Mouse (Mus musculus) neural tube, embryonic 11.5 days (tissue): ENCODE measurements around the gene Tnfsf14. TPM values are rescaled to one million over a fixed set of nuclear protein-coding genes. Genes with fewer than 3 reads are reported as not detected.

Experiments
- ATAC-seq: fragments of 200-750 bp; cut with Nextera tagmentation; 2 replicates; pipeline ENCODE4 v1.8.0; 2017; ENCODE audit warnings: moderate number of reproducible peaks, mild to moderate bottlenecking, moderate TSS enrichment, moderate library complexity; ENCODE audit not compliant: insufficient read depth, low FRiP score, low TSS enrichment
- DNase-seq: peaks from one replicate; pipeline ENCODE4 v3.0.0-alpha.2; 2015; ENCODE audit warnings: low spot score
- H3K27ac ChIP-seq: fragments of 300-500 bp; sonication (generic); 2 replicates; pipeline ENCODE4 v1.5.1; 2014; ENCODE audit warnings: low read depth, mild to moderate bottlenecking, low read length
- H3K27me3 ChIP-seq: fragments of 300-500 bp; sonication (generic); 2 replicates; pipeline ENCODE4 v1.6.1; 2014; ENCODE audit warnings: mild to moderate bottlenecking, low read length, mixed read lengths; ENCODE audit not compliant: control insufficient read depth, insufficient read depth
- H3K36me3 ChIP-seq: fragments of 300-500 bp; sonication (generic); 2 replicates; pipeline ENCODE4 v1.6.1; 2014; ENCODE audit warnings: mild to moderate bottlenecking, low read length, moderate library complexity, mixed read lengths; ENCODE audit not compliant: control insufficient read depth, insufficient read depth
- H3K4me1 ChIP-seq: fragments of 300-500 bp; sonication (generic); 2 replicates; pipeline ENCODE4 v1.6.1; 2014; ENCODE audit warnings: low read length, mixed read lengths; ENCODE audit not compliant: control insufficient read depth, insufficient read depth
- H3K4me2 ChIP-seq: fragments of 300-500 bp; sonication (generic); 2 replicates; pipeline ENCODE4 v1.6.1; 2014; ENCODE audit warnings: low read depth, mild to moderate bottlenecking, moderate library complexity
- H3K4me3 ChIP-seq: fragments of 300-500 bp; sonication (generic); 2 replicates; pipeline ENCODE4 v1.5.1; 2014; ENCODE audit warnings: low read depth, low read length
- H3K9ac ChIP-seq: fragments of 300-500 bp; sonication (generic); 2 replicates; pipeline ENCODE4 v1.6.1; 2014; ENCODE audit warnings: mild to moderate bottlenecking, low read length
- H3K9me3 ChIP-seq: fragments of 300-500 bp; sonication (generic); 2 replicates; pipeline ENCODE4 v1.6.1; 2016; ENCODE audit warnings: low read length; ENCODE audit not compliant: control insufficient read depth
- WGBS: fragments of 180-500 bp; shearing (Covaris S2); extraction: QIAGEN DNeasy Blood & Tissue Kit; methylation state at CpG from one replicate; pipeline ENCODE4 v1.1.7; 2014; 5-methylcytosine and 5-hydroxymethylcytosine counted together
- polyA plus RNA-seq: library from polyadenylated mRNA; unstranded; fragments of >200 nt; fragmentation: Nextera tagmentation; extraction: Ambion mirVana; gene quantifications from 2 replicates; pipeline ENCODE4 v1.2.1, GENCODE M21; 2014

Gene Tnfsf14
- polyA plus RNA-seq, 1 experiment from 2014 or later: 0.28 TPM

DNA sequence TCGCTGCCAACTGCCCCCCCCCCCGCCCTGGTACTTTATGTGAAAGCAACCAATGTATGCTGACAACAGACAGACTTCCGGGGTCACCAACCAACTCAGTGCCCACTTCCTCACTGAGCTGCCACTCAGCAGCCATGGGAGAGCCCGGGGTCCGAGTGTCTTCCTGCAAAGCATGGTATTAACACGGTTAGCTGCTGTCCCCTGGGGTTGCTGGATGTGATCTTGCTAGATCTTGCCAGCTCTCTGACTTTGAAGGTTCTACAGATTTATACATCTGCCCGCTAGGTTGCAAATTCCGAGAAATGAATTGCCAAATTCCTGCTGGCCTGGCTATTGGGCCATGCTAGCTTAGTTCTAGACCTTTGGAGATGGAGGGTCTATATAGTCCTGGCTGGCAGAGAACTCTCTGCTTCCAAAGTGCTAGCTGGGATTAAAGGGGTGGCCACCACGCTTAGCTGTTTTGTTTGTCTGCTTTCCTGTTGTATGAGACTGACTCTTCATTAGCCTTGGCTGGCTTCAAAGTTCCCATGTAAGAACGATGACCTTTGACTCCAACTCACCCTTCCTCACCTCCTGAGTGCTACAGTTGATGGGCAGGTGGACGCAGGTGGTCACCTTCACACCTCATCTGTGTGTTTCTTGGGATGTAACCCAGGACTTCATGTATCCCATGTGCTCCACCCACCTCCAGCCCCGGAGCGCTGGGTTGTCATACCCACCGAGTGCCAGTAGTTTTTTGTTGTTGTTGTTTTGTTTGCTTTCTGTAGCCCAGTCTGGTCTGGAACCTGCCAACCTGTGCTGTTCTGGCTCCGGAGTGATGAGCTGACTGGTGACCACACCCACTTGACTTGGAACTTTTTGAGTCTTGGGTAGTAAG is 36.1 kb upstream of the Tnfsf14 start:
- no peak for ATAC-seq

DNA sequence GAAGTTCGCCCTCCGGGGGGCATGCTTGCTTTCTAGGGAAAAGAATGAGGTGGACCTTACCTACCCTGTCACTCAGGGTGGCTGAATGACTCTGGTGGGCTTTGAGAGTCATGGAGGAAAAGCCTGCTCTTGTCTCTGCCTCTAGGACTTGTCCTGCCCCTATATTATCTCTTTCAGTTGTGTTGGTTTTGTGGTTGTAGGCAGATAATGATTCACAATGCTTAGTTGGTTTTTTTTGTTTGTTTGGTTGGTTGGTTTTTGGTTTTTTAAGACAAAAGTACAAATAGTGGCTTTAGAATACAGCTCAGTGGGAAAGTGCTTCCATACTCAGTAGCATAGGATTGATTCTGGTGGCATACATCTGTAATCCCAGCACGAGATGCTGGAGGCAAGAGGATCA is 34.9 kb upstream of the Tnfsf14 start:
- Histone ChIP-seq H3K4me2 (no peak overlapping the region), H3K27me3 (no peaks in the 10 kb centered on the region), H3K9ac (no peak overlapping the region), H3K27ac (no peak overlapping the region), H3K4me1 (no peaks in the 10 kb centered on the region), H3K4me3 (no peak overlapping the region), H3K9me3 (no peaks in the 10 kb centered on the region), H3K36me3 (no peaks in the 10 kb centered on the region)
- DNase-seq (no peak), ATAC-seq (no peak)
- WGBS: 90% methylated on average over 3 of the region's 3 CpGs

More for the DNA sequence above, 36.1 kb upstream of the Tnfsf14 start:
- Histone ChIP-seq H3K9ac (no peak overlapping the region), H3K4me1 (no peaks in the 10 kb centered on the region), H3K27me3 (no peaks in the 10 kb centered on the region), H3K4me2 (no peak overlapping the region), H3K4me3 (no peak overlapping the region), H3K36me3 (peaks cover 3% of the 10 kb centered on the region; the same call in 1 of the 2 replicates), H3K9me3 (no peaks in the 10 kb centered on the region), H3K27ac (no peak overlapping the region)
- WGBS: 81% methylated on average over 15 of the region's 15 CpGs
- DNase-seq: no peak

DNA sequence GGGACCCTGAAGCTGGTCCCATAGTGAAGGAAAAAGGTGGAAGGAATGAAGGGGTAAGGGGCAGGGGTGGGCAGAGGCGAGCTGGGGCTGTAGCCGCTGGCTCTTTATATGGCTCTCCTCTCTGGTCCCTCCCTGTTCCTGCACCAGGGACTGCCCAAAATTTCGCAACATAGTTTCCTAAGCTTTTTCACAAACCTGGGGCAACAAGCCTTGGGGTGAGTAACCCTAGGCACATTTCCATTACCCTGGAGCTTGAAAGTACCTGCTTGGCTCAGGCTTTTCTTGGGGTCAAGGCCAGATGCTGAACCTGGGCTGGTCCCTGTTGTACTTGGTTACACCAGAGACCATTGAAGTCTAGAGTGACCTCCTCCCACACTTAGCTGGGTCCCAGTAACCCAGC is 34.0 kb upstream of the Tnfsf14 start, which contains the start of gene C3:
C3 (minus strand) TSS at position 123 of the 400 bp plus-strand sequence.
- Histone ChIP-seq H3K9ac (no peak within 1 kb of the TSS), H3K36me3 (no peaks in the 10 kb centered on the region), H3K9me3 (no peaks in the 10 kb centered on the region), H3K4me2 (no peak within 1 kb of the TSS), H3K27ac (no peak within 1 kb of the TSS), H3K4me3 (no peak within 1 kb of the TSS), H3K27me3 (no peaks in the 10 kb centered on the region), H3K4me1 (no peaks in the 10 kb centered on the region)
- WGBS: 79% methylated on average over 3 of the region's 3 CpGs
- DNase-seq (no peak), ATAC-seq (no peak)

DNA sequence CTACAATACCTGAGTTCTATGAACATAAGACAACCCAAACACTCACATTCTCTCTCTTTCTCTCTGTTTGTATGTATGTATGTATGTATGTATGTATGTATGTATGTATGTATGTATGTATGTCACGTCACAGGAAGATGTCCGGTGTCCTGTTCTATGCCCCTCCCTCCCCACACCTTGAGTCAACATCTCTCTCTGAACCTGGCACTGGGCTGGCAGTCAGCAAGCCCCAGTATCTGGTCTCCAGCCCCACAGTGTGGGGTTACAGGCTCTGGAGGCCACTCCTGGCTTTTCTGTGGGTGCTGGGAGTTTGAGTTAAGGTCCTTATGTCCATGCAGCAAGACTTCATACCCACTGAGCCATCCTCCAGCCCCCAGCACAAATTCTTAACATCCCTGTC is 33.5 kb upstream of the Tnfsf14 start:
- no peak overlapping the region for H3K4me3 ChIP-seq
- no peaks in the 10 kb centered on the region for H3K4me1 ChIP-seq
- H3K27ac ChIP-seq: no peak overlapping the region
- H3K27me3 ChIP-seq: no peaks in the 10 kb centered on the region
- H3K9me3 ChIP-seq: no peaks in the 10 kb centered on the region
- no peak for DNase-seq
- H3K36me3 ChIP-seq: no peaks in the 10 kb centered on the region
- ATAC-seq: no peak
- no peak overlapping the region for H3K4me2 ChIP-seq
- 91% methylated on average over 2 of the region's 2 CpGs for WGBS
- no peak overlapping the region for H3K9ac ChIP-seq

DNA sequence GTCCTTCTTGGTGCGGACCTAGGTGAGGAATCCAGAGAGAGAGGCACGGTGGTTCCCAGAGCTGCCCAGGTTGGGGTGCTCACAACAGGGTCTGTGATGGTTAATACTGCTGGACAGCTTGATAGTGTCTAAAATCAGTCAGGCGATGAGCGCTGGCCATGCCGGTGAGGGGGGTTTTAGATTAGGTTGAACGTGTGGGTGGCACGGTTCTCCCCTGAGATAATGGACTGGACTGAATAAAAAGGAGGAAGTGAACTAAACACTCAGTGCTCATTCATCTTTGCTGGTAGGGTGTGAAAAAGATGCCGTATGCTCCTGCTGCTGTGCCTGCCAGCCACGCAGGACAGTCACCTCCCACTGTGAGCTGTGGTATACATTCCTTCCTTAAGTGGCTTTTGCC is 29.3 kb upstream of the Tnfsf14 start:
- ATAC-seq: no peak
- Histone ChIP-seq H3K4me2 (no peak overlapping the region), H3K27me3 (no peaks in the 10 kb centered on the region), H3K9ac (no peak overlapping the region), H3K36me3 (no peaks in the 10 kb centered on the region), H3K4me3 (no peak overlapping the region), H3K4me1 (no peaks in the 10 kb centered on the region), H3K9me3 (no peaks in the 10 kb centered on the region), H3K27ac (no peak overlapping the region)
- DNase-seq: no peak
- 81% methylated on average over 9 of the region's 9 CpGs for WGBS

DNA sequence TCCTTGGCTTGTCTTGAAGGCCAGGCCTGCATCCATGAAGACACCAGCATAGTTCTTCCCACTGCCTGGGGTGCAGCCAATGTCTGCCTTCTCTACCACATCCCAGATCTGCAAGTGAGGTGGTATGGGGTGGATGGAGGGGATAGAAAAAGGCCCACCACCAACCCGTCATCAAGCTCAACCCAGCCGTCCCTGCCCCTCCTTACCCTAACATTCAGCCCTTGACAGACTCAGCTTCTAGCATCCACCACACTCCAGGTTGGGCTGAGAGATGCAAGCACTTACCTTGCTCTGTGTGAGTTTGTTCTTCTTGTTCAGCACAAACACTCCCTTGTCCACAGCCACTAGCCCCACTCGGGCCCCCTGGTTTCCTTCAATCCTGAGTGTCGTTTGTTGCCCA is 27.9 kb upstream of the Tnfsf14 start:
- 88% methylated on average over 4 of the region's 4 CpGs for WGBS

DNA sequence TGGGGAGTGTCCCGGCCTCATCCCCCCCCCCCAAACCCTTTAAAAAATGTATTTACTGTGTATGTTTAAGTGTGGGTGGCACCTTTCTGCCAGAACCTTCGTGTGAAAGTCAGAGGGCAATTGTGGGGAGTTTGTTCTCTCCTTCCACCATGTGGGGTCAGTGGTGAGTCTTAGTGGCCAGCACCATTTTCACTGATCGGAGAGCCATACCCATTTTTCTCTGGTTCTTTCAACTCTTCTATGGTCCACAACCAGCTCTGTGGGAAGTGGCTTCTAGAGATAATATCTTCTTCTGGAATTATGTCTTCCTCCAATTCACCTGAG is 25.9 kb upstream of the Tnfsf14 start:
- no peak overlapping the region for H3K4me2 ChIP-seq
- no peak overlapping the region for H3K9ac ChIP-seq
- no peaks in the 10 kb centered on the region for H3K4me1 ChIP-seq
- DNase-seq (peak; percentile 23), ATAC-seq (0 out of 2 replicates have a peak, but pooled peaks have one; percentile 10)
- H3K36me3 ChIP-seq: no peaks in the 10 kb centered on the region
- no peak overlapping the region for H3K4me3 ChIP-seq
- H3K27ac ChIP-seq: no peak overlapping the region
- H3K9me3 ChIP-seq: no peaks in the 10 kb centered on the region
- no peaks in the 10 kb centered on the region for H3K27me3 ChIP-seq
- WGBS: 21% methylated on average over 3 of the region's 3 CpGs

More for the DNA sequence above, 27.9 kb upstream of the Tnfsf14 start:
- no peak overlapping the region for H3K4me2 ChIP-seq
- no peaks in the 10 kb centered on the region for H3K9me3 ChIP-seq
- H3K36me3 ChIP-seq: no peaks in the 10 kb centered on the region
- H3K27me3 ChIP-seq: no peaks in the 10 kb centered on the region
- ATAC-seq (no peak), DNase-seq (no peak)
- no peak overlapping the region for H3K4me3 ChIP-seq
- no peaks in the 10 kb centered on the region for H3K4me1 ChIP-seq
- no peak overlapping the region for H3K9ac ChIP-seq
- H3K27ac ChIP-seq: no peak overlapping the region

DNA sequence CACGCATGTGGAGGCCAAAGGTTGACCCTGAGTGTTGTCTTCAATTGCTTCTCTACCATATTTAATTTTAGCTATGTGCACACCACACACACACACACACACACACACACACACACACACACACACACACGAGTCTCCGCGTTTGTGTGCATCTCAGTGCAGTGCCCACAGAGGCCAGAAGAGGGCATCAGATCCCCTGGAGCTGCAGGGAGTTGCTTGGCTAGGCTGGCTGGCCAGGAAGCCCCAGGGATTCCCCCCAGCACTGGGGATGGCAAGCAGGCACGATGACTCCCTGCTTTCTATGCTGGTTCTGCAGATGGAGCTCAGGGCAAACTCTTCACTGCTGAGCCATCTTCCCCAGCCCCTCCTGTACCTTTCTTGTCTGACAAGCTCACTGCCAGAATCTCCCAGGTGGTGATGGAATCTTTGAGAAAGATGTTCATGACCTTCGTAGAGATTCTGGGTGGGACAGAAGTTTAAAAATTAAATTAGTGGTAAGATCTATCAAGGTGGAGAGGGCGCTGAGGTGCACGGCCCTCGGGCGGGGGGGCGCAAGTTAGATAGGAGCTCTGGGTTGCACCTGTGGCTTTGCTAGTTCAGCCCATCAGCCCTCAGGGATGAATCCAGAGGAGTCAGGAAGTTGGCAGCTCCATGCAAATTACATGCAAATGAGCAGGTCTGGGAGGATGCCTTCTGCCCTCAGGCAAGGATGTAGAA is 25.3 kb upstream of the Tnfsf14 start:
- no peak overlapping the region for H3K27ac ChIP-seq
- no peaks in the 10 kb centered on the region for H3K27me3 ChIP-seq
- WGBS: 28% methylated on average over 11 of the region's 11 CpGs
- H3K4me3 ChIP-seq: no peak overlapping the region
- no peak overlapping the region for H3K9ac ChIP-seq
- H3K4me1 ChIP-seq: no peaks in the 10 kb centered on the region
- ATAC-seq (peak; percentile 13; the same call in 1 of the 2 replicates), DNase-seq (peak; percentile 71)
- H3K36me3 ChIP-seq: no peaks in the 10 kb centered on the region
- H3K9me3 ChIP-seq: no peaks in the 10 kb centered on the region
- no peak overlapping the region for H3K4me2 ChIP-seq
